Mouse (Mus musculus) neural tube, embryonic 14.5 days (tissue): Measurements from ENCODE around the gene Tax1bp1. TPM values are rescaled to one million over a fixed set of nuclear protein-coding genes. Genes with fewer than 3 reads are reported as not detected.

Experiments used
- ATAC-seq: fragments of 200-750 bp; cut with Nextera tagmentation; 2 replicates; pipeline ENCODE4 v1.8.0; 2017; ENCODE audit warnings: low read depth, mild to moderate bottlenecking, moderate TSS enrichment, moderate library complexity
- H3K27ac ChIP-seq: fragments of 300-500 bp; sonication (generic); 2 replicates; pipeline ENCODE4 v1.5.1; 2014; ENCODE audit warnings: low read depth, mild to moderate bottlenecking, control low read depth, low read length, moderate library complexity, mixed read lengths
- H3K27me3 ChIP-seq: fragments of 300-500 bp; sonication (generic); 2 replicates; pipeline ENCODE4 v1.6.1; 2014; ENCODE audit warnings: low read length; ENCODE audit not compliant: control insufficient read depth, insufficient read depth
- H3K36me3 ChIP-seq: fragments of 300-500 bp; sonication (generic); 2 replicates; pipeline ENCODE4 v1.6.1; 2014; ENCODE audit warnings: low read length, mixed read lengths; ENCODE audit not compliant: control insufficient read depth, insufficient read depth
- H3K4me1 ChIP-seq: fragments of 300-500 bp; sonication (generic); 2 replicates; pipeline ENCODE4 v1.6.1; 2014; ENCODE audit warnings: low read length; ENCODE audit not compliant: control insufficient read depth, insufficient read depth
- H3K4me2 ChIP-seq: fragments of 300-500 bp; sonication (generic); 2 replicates; pipeline ENCODE4 v1.6.1; 2014; ENCODE audit warnings: mild to moderate bottlenecking, low read depth, low read length, control low read depth
- H3K4me3 ChIP-seq: fragments of 300-500 bp; sonication (generic); 2 replicates; pipeline ENCODE4 v1.5.1; 2014; ENCODE audit warnings: low read depth, low read length, control low read depth, mixed read lengths
- H3K9ac ChIP-seq: fragments of 300-500 bp; sonication (generic); replicated peaks from 2 replicates; pipeline ENCODE4 v1.6.1; 2014; ENCODE audit warnings: low read depth, mild to moderate bottlenecking, control low read depth, low read length, mixed read lengths
- H3K9me3 ChIP-seq: fragments of 300-500 bp; sonication (generic); 2 replicates; pipeline ENCODE4 v1.6.1; 2016; ENCODE audit warnings: low read length; ENCODE audit not compliant: control insufficient read depth
- WGBS: fragments of 180-500 bp; shearing (Covaris S2); extraction: QIAGEN DNeasy Blood & Tissue Kit; methylation state at CpG from one replicate; pipeline ENCODE4 v1.1.7; 2014; 5-methylcytosine and 5-hydroxymethylcytosine counted together
- polyA plus RNA-seq: library from polyadenylated mRNA; unstranded; fragments of >200 nt; fragmentation: Nextera tagmentation; extraction: Ambion mirVana; gene quantifications from 2 replicates; pipeline ENCODE4 v1.2.1, GENCODE M21; 2014

The Tax1bp1 gene
- polyA plus RNA-seq, 1 experiment from 2014 or later, result 164 TPM

DNA sequence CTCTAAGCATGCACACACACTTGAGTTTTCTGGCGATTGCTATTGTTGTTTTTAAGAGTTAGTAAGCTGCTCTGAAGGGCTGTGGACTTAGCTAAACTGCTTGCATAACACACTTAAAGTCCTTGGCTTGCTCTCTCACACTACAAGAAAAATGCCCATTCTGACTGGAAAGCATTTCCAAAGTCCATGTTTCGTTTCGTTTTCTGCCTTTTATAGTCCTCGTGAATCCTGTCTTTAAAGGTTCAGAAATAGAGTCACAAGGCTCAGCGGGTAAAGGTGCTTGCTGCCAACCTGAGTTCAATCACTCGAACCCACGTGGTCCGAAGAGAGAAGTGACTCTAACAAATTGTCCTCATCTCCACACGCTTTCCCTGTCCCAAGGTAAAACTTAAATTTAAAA, 34.0 kb upstream of the Tax1bp1 start:
- Histone ChIP-seq H3K9me3 (no peaks in the 10 kb centered on the region), H3K9ac (no peak overlapping the region), H3K4me2 (no peak overlapping the region), H3K4me1 (no peaks in the 10 kb centered on the region), H3K27ac (no peak overlapping the region), H3K36me3 (no peaks in the 10 kb centered on the region), H3K4me3 (no peak overlapping the region), H3K27me3 (no peaks in the 10 kb centered on the region)
- ATAC-seq, result no peak
- 84% methylated on average over 9 of the region's 9 CpGs for WGBS

DNA sequence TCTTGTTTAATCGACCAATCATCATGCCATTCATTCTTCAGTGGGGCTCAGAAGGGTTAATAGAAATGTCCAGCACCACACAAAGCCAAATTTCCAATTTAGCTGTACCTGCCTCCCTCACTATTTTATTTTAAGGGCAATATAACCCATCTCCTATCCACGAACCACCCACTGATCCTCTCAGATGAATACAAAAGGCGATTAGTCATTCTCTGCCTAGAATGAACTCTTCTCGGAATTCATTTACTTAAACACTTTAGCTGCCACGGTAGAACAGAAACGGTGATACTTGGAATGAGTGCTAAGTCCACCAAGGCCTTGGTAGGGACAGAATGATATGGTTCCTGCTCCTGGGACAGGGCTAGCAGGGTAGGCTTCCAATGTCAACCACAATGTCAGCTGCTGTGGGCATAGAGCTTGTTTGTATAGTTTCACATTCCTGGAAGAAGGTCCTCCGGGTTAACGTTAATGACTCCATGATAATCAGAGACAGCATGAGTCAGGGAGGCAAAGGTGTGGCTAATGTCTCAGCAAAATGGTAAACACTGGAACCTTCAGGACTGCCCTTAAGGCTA, 33.0 kb upstream of the Tax1bp1 start:
- H3K36me3 ChIP-seq, result no peaks in the 10 kb centered on the region
- no peaks in the 10 kb centered on the region for H3K4me1 ChIP-seq
- no peak for ATAC-seq
- H3K9ac ChIP-seq, result no peak overlapping the region
- H3K27me3 ChIP-seq, result no peaks in the 10 kb centered on the region
- H3K27ac ChIP-seq, result no peak overlapping the region
- no peak overlapping the region for H3K4me2 ChIP-seq
- H3K4me3 ChIP-seq, result no peak overlapping the region
- 54% methylated on average over 8 of the region's 8 CpGs for WGBS
- H3K9me3 ChIP-seq, result no peaks in the 10 kb centered on the region

GRCm38 (mm10) chr6:52681847-52682485, 31.6 kb upstream of the Tax1bp1 start:
- no peak overlapping the region for H3K4me2 ChIP-seq
- no peak overlapping the region for H3K9ac ChIP-seq
- H3K27me3 ChIP-seq, result no peaks in the 10 kb centered on the region
- 78% methylated on average over 6 of the region's 6 CpGs for WGBS
- H3K9me3 ChIP-seq, result no peaks in the 10 kb centered on the region
- ATAC-seq, result no peak
- no peaks in the 10 kb centered on the region for H3K36me3 ChIP-seq
- H3K27ac ChIP-seq, result no peak overlapping the region
- H3K4me3 ChIP-seq, result no peak overlapping the region
- H3K4me1 ChIP-seq, result no peaks in the 10 kb centered on the region

GRCm38 (mm10) chr6:52682607-52683006, 30.9 kb upstream of the Tax1bp1 start:
- Histone ChIP-seq H3K36me3 (no peaks in the 10 kb centered on the region), H3K27me3 (no peaks in the 10 kb centered on the region), H3K9me3 (no peaks in the 10 kb centered on the region), H3K9ac (no peak overlapping the region), H3K4me3 (no peak overlapping the region), H3K4me1 (no peaks in the 10 kb centered on the region), H3K4me2 (no peak overlapping the region), H3K27ac (no peak overlapping the region)
- WGBS, result 93% methylated on average over 3 of the region's 3 CpGs
- ATAC-seq, result no peak

DNA sequence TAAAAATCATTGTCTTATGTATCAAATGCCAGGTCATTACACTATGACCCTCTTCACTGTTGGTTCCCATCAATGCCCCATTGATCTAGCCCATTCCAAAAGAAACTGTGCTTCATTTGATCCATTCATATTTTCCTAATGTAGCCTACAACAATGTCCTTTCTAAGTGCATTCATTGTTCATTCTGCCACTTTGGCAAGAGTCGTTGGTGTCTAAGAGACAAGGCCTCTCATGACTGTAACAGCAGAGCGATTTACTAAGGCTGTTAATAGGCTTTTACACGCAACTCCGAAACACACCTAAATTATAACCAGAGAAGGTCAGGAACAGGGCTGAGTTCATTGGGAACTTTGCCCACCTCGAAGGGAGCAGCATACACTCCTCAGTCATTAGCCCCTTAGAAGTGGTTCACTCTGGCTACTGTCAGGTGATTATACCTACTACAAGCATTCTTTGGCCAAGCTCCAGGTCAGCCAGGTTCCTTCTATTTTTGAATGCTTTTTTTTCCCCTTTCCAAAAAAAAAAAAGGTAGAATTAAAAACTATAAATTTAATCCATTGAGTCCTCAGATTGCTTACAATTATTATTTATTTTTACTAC, 26.5 kb upstream of the Tax1bp1 start:
- 55% methylated on average over 5 of the region's 5 CpGs for WGBS
- Histone ChIP-seq H3K4me2 (no peak overlapping the region), H3K4me1 (no peaks in the 10 kb centered on the region), H3K9ac (no peak overlapping the region), H3K27ac (no peak overlapping the region), H3K9me3 (no peaks in the 10 kb centered on the region), H3K27me3 (no peaks in the 10 kb centered on the region), H3K36me3 (no peaks in the 10 kb centered on the region), H3K4me3 (no peak overlapping the region)
- ATAC-seq, result no peak

GRCm38 (mm10) chr6:52690365-52690764, 23.2 kb upstream of the Tax1bp1 start:
- Histone ChIP-seq H3K36me3 (no peaks in the 10 kb centered on the region), H3K4me2 (no peak overlapping the region), H3K27me3 (no peaks in the 10 kb centered on the region), H3K4me1 (no peaks in the 10 kb centered on the region), H3K9me3 (no peaks in the 10 kb centered on the region), H3K27ac (no peak overlapping the region), H3K9ac (no peak overlapping the region), H3K4me3 (no peak overlapping the region)
- ATAC-seq, result no peak
- WGBS, result 87% methylated on average over 3 of the region's 3 CpGs

- ATAC-seq, result no peak
- Histone ChIP-seq H3K27ac (no peak overlapping the region), H3K4me1 (no peaks in the 10 kb centered on the region), H3K27me3 (no peaks in the 10 kb centered on the region), H3K4me2 (no peak overlapping the region), H3K9ac (no peak overlapping the region), H3K36me3 (no peaks in the 10 kb centered on the region), H3K4me3 (no peak overlapping the region), H3K9me3 (no peaks in the 10 kb centered on the region)
- WGBS, result 89% methylated on average over 4 of the region's 5 CpGs
Measured at GRCm38 (mm10) chr6:52691800-52692199, 21.7 kb upstream of the Tax1bp1 start.

DNA sequence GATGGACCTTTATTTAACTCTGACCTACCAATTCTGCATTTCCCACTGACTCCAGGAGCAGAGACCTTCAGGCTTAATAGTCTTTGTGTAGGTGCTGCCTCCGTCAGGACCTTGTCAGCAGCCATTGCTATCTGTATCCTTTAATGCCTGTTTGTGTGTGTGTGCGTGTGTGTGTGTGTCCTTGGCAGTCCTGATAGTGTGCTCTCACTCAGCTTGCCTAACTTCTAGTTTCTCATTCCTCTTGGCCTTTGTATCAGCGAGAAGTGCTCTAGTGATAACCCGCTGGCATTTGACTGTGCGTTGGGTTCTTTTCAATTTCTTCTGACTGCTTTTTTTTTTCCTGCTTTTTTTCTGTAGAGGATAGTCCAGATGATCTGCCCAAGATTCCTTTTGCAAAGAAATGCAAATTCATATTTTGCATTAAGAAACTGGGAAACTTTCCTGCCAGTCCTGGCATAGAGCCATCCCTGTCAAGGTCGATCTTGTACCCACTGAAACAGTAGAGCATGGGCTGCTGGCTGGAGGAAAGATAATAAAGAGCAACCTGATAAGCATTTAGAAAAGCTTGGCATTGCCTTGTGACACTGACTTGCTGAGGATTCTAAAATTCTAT, 21.0 kb upstream of the Tax1bp1 start:
- WGBS, result 91% methylated on average over 6 of the region's 6 CpGs
- Histone ChIP-seq H3K4me1 (no peaks in the 10 kb centered on the region), H3K9ac (no peak overlapping the region), H3K4me3 (no peak overlapping the region), H3K4me2 (no peak overlapping the region), H3K27ac (no peak overlapping the region), H3K36me3 (no peaks in the 10 kb centered on the region), H3K27me3 (no peaks in the 10 kb centered on the region), H3K9me3 (no peaks in the 10 kb centered on the region)
- ATAC-seq, result no peak

DNA sequence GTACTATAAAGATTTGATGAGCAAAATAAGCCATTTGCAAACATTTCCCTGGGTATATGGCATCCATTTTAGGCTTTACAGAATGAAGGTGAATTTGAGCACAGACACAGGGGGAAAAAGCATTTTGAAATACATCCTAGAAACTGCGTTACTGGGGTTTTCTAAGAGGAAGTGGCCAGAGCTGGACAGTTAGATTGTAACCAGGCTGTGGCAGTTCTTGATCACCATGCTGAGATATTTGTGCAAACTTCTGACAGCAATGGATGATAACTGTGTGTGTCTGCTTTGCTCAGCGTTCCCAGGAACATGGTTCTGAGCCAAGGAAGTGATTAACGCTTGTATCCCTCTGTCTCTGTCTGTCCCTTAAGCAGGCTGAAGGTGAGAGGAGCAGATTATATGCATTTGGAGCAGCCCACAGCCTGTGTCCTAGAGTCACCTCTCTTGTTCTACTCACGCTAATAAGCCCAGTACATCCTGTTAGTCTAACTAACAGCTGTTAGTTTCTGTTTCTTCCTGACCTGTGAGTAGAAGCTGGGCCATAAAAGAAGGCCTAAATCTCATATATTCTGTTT, 15.5 kb upstream of the Tax1bp1 start:
- WGBS, result 77% methylated on average over 4 of the region's 4 CpGs
- no peak overlapping the region for H3K4me3 ChIP-seq
- H3K4me2 ChIP-seq, result no peak overlapping the region
- no peak for ATAC-seq
- no peak overlapping the region for H3K27ac ChIP-seq
- H3K9ac ChIP-seq, result no peak overlapping the region
- H3K27me3 ChIP-seq, result no peaks in the 10 kb centered on the region
- no peaks in the 10 kb centered on the region for H3K9me3 ChIP-seq
- H3K36me3 ChIP-seq, result no peaks in the 10 kb centered on the region
- H3K4me1 ChIP-seq, result no peaks in the 10 kb centered on the region
